Mouse (Mus musculus): ENCODE measurements around the gene Rgs7. TPM values are rescaled to one million over a fixed set of nuclear protein-coding genes. Genes with fewer than 3 reads are reported as not detected.

Gene Rgs7
- polyA plus RNA-seq, 1 experiment from 2014 or later: 1.8 TPM

DNA sequence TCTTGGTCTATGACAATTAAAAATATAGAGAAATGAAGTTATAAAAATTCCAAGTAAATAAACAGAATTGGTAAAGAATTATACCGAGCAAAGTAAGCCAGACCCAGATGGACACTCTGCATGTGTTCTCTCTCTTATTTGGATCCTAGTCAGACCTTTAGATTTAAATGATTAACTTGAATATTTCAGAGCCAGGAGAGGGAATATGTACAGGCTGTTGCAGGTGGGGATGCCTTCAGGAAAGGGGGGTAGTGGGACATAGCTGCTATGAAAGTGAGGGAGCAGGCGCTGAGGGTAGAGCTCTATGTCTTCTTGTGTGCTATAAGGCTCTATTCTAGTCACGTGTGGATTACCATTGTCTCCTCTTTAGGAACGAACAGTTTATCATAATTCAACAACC, 296.5 kb downstream of the Rgs7 start:
- Histone ChIP-seq H3K4me2 (replicated peaks) (no peak overlapping the region), H3K27me3 (replicated peaks) (no peaks in the 10 kb centered on the region), H3K4me3 (replicated peaks) (no peak overlapping the region), H3K4me1 (replicated peaks) (no peaks in the 10 kb centered on the region), H3K9ac (no peak overlapping the region), H3K27ac (no peak overlapping the region), H3K36me3 (no peaks in the 10 kb centered on the region), H3K9me3 (no peaks in the 10 kb centered on the region)
- WGBS: 82% methylated on average over 4 of the region's 4 CpGs
- ATAC-seq: no peak

DNA sequence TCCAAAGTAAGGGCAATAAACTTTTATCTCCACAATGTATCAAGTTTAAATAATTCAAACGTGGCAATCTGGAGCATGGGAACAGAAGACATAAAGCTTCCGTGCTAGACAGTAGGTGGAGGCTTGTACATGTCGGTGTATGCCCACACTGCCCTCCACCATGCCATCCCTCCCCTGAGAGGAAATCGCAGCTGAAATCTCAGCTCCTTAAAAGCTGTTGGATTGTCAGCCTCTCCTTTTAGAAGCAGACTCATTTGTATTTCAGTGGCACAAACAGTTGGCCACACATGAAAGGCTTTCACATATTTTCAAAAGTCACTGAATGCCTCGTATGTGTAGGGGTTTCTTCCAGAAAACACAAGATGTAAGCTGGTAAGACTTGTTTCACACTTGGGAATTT, 304.1 kb downstream of the Rgs7 start:
- no peak for ATAC-seq
- Histone ChIP-seq H3K4me1 (replicated peaks) (no peaks in the 10 kb centered on the region), H3K27ac (no peak overlapping the region), H3K9ac (no peak overlapping the region), H3K4me2 (replicated peaks) (no peak overlapping the region), H3K9me3 (no peaks in the 10 kb centered on the region), H3K27me3 (replicated peaks) (no peaks in the 10 kb centered on the region), H3K36me3 (no peaks in the 10 kb centered on the region), H3K4me3 (replicated peaks) (no peak overlapping the region)
- 74% methylated on average over 5 of the region's 5 CpGs for WGBS

DNA sequence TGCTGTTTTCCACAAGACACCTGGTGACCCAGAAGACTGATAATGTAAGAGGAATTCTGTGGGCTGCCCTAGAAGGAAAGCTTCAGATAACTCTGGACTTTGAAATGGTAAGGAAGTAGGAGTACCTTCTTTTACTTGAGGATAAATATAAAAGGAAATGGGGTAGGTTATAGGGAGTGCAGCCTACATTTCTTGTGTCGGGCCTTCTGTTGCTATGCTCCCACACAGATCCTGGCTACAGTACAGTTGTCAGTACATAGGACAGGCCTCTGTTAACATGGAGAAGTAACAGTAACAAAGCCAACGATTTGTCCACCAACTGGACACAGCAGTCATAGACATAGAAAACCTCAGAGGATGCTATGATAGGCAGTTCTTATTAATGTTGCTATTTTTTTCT, 307.1 kb downstream of the Rgs7 start:
- no peak overlapping the region for H3K4me3 ChIP-seq (replicated peaks)
- no peaks in the 10 kb centered on the region for H3K4me1 ChIP-seq (replicated peaks)
- H3K27me3 ChIP-seq (replicated peaks): no peaks in the 10 kb centered on the region
- ATAC-seq: no peak
- 86% methylated on average over 2 of the region's 2 CpGs for WGBS
- H3K36me3 ChIP-seq: no peaks in the 10 kb centered on the region
- H3K9ac ChIP-seq: no peak overlapping the region
- no peak overlapping the region for H3K4me2 ChIP-seq (replicated peaks)
- no peak overlapping the region for H3K27ac ChIP-seq
- no peaks in the 10 kb centered on the region for H3K9me3 ChIP-seq

DNA sequence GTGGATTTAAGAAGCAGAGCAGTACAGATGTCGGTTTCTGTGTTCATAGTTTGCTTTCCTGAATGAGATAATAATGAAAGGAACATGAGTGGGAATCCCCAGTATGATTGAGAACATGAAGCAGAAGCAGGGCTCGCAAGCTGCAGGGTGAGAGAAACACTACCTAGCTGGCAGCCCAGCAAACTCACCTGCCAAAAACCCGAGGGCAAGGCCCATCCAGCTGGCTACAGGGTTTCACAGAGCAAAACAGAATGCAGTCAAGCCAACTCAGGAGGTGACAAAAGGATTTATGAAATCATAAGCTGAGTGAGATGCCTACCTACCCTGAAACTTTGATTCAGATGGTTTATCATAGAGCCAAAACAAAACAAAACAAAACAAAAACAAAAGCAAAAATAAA, 307.6 kb downstream of the Rgs7 start:
- 76% methylated on average over 3 of the region's 3 CpGs for WGBS
- Histone ChIP-seq H3K27me3 (replicated peaks) (no peaks in the 10 kb centered on the region), H3K36me3 (no peaks in the 10 kb centered on the region), H3K27ac (no peak overlapping the region), H3K4me3 (replicated peaks) (no peak overlapping the region), H3K4me2 (replicated peaks) (no peak overlapping the region), H3K9ac (no peak overlapping the region), H3K9me3 (no peaks in the 10 kb centered on the region), H3K4me1 (replicated peaks) (no peaks in the 10 kb centered on the region)
- no peak for ATAC-seq

DNA sequence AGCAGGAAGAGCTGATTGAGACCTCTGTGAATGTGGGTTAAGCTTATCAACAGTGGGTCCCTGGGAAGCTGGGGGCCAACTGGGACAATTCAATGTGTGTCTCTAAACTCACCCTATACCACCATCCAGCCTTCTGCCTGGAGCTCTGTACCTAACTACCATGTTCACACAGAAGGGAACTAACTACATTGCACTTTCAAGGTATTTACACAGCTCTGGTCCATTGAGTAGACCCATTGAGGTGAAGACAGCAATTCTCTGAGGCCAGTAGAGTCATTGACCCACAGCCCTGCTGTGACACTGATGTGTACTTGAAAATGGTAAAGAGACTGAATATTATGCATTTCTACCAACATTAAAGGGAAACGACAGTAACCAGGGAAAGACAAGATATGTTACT, 313.6 kb downstream of the Rgs7 start:
- no peak for ATAC-seq
- H3K4me3 ChIP-seq (replicated peaks): no peak overlapping the region
- WGBS: 82% methylated on average over 1 of the region's 1 CpGs
- H3K9ac ChIP-seq: no peak overlapping the region
- H3K27ac ChIP-seq: no peak overlapping the region
- no peaks in the 10 kb centered on the region for H3K27me3 ChIP-seq (replicated peaks)
- H3K4me1 ChIP-seq (replicated peaks): no peaks in the 10 kb centered on the region
- no peaks in the 10 kb centered on the region for H3K9me3 ChIP-seq
- H3K36me3 ChIP-seq: no peaks in the 10 kb centered on the region
- H3K4me2 ChIP-seq (replicated peaks): no peak overlapping the region

DNA sequence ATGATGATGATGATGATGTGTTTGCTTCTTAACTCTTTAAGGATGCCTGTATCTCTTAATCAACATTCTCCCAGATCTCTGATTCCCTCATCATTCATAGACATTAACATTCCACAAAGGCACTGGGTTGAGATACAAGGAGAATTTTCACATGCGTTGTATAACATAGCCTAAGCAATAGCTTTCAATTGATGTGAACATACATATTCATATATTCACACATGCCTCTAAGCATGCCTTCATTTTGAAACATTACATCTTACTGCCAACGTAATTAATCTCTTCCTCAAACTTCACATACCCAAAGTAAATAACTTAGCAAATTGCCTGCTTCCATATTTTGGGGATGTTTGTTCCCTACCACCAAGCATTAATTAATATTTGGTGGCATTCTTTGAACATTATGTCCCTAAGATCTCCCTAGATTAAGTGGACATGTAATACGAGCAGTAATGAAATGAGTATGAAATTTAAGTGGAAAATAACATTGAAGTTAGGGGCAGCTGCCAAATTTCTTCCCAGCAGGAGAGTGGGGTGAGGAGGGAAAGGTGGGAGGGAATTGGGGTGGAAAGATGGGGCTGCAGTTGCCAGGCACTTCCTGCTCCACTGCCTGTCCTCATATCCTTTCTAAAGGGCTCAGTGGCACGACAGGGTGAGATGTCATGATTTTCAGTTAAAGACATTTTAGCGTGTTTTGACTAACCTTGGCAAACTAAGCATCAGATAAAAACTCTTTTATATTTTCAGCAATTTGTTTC, 317.2 kb downstream of the Rgs7 start:
- no peaks in the 10 kb centered on the region for H3K36me3 ChIP-seq
- WGBS: 67% methylated on average over 5 of the region's 5 CpGs
- H3K27me3 ChIP-seq (replicated peaks): no peaks in the 10 kb centered on the region
- H3K4me3 ChIP-seq (replicated peaks): no peak overlapping the region
- H3K4me2 ChIP-seq (replicated peaks): no peak overlapping the region
- no peaks in the 10 kb centered on the region for H3K4me1 ChIP-seq (replicated peaks)
- no peak for ATAC-seq
- H3K27ac ChIP-seq: no peak overlapping the region
- no peaks in the 10 kb centered on the region for H3K9me3 ChIP-seq
- no peak overlapping the region for H3K9ac ChIP-seq

DNA sequence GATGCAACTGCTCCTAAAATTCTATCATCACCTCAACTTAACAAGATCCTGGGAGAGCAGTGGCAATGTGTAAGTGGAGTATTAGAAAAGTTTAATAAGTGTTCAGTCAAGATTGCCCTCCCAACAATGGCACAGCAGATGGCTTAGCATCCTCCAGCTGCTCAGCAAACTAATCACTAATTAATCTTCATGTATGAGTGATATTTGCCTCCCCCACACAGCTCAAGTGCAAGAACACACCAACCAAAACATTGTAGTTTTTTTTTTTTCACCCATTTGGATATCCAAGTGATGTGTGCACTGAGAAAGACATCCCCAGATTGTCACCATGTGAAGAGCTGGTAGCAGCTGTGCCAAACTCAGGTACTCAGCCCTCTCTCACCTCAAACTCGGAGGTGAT, 336.8 kb downstream of the Rgs7 start:
- no peak overlapping the region for H3K4me2 ChIP-seq (replicated peaks)
- no peak overlapping the region for H3K4me3 ChIP-seq (replicated peaks)
- H3K27ac ChIP-seq: no peak overlapping the region
- no peaks in the 10 kb centered on the region for H3K36me3 ChIP-seq
- no peaks in the 10 kb centered on the region for H3K4me1 ChIP-seq (replicated peaks)
- no peaks in the 10 kb centered on the region for H3K9me3 ChIP-seq
- no peak overlapping the region for H3K9ac ChIP-seq
- 87% methylated on average over 1 of the region's 1 CpGs for WGBS
- no peak for ATAC-seq
- no peaks in the 10 kb centered on the region for H3K27me3 ChIP-seq (replicated peaks)

DNA sequence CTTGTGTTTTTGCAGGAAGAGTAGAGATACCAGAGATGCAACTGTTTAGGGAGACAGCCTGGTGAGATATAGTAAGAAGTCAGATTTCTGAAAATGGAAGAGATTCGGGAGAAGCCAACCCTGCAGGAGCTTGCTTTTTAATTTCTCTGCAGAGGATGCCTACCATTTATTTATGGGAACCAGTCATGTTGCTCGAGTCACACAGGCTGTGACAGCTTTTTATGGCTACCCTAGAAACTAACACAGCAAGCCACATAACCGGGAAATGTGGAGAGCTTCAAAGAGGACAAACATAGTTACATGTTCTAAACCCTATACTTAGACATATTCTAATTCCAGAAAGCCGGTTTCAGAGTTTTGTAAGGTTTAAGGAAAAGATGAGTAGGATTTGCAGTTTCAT, 349.2 kb downstream of the Rgs7 start:
- no peak overlapping the region for H3K27ac ChIP-seq
- H3K36me3 ChIP-seq: no peaks in the 10 kb centered on the region
- 84% methylated on average over 4 of the region's 4 CpGs for WGBS
- ATAC-seq: no peak
- no peaks in the 10 kb centered on the region for H3K9me3 ChIP-seq
- no peak overlapping the region for H3K4me3 ChIP-seq (replicated peaks)
- no peaks in the 10 kb centered on the region for H3K4me1 ChIP-seq (replicated peaks)
- H3K27me3 ChIP-seq (replicated peaks): no peaks in the 10 kb centered on the region
- H3K9ac ChIP-seq: no peak overlapping the region
- H3K4me2 ChIP-seq (replicated peaks): no peak overlapping the region

DNA sequence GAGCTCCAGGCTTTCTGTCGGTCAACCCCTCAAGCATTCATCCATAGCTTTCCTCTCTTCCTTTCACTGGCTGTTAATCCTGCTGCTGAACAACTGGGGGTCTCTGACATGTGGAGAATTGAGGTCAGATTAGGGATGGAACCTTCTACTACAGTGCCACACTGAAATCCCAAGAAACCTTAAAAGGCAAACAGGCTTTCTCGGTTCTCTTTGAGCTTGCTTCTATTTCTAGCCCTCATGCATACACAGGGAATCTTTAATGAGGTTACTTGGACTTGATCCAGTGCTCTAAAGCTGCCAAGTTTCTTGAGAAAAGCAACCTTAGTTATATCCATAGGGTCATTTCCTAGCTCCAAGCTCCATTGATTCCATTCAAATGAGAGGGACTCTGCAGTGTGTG, 363.8 kb downstream of the Rgs7 start:
- Histone ChIP-seq H3K36me3 (no peaks in the 10 kb centered on the region), H3K4me3 (replicated peaks) (no peak overlapping the region), H3K9ac (no peak overlapping the region), H3K4me2 (replicated peaks) (no peak overlapping the region), H3K27me3 (replicated peaks) (no peaks in the 10 kb centered on the region), H3K9me3 (no peaks in the 10 kb centered on the region), H3K4me1 (replicated peaks) (no peaks in the 10 kb centered on the region), H3K27ac (no peak overlapping the region)
- WGBS: 36% methylated on average over 2 of the region's 2 CpGs
- no peak for ATAC-seq

DNA sequence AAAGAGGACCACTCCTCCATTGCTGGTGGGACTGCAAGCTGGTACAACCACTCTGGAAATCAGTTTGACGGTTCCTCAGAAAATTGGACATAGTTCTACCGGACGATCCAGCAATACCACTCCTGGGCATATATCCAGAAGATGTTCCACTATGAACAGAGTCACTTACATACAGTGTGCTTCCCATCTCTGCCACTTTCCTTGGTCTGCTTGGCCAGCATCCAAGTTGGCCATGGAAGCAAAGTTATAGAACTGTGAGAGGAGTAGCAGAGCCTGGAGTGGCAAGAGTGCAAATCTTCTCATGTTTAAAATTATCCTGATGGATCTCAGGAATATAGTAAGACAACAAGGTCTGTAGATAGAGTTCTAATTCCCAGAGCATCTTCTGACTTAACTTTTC, 367.9 kb downstream of the Rgs7 start:
- ATAC-seq: no peak

DNA sequence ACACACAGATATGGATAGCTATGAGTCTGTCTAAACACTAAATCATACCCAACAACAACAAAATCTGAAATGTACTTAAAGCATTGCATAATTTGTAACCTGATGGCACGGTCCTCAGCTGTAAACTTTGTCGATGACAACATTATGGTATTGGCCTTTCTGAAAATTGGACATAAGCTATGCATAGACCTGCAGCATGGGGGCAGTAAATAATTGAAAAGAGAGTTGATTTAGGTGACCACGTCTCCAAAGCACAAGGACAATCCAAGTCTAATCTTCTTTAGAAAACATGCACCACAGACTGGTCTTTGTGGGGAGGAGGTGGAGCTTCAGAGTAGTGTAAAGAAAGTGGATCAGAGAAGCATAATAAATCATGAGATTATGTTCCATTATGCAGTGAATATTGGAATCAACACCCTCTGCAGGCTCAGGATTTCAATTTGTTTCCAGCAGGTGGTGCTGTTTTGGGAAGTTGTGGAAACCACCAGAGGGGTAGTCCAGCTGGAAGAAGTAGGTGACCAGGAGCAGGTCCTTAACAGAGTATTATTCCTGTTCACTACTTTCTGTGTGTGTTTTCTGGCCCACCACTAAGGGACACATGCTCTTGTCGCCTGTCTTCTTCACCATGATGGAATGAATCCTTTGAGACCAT, 373.3 kb downstream of the Rgs7 start:
- Histone ChIP-seq H3K27me3 (replicated peaks) (no peaks in the 10 kb centered on the region), H3K4me2 (replicated peaks) (no peak overlapping the region), H3K4me1 (replicated peaks) (no peaks in the 10 kb centered on the region), H3K27ac (no peak overlapping the region), H3K36me3 (no peaks in the 10 kb centered on the region), H3K9ac (no peak overlapping the region), H3K9me3 (no peaks in the 10 kb centered on the region), H3K4me3 (replicated peaks) (no peak overlapping the region)
- WGBS: 67% methylated on average over 4 of the region's 4 CpGs
- ATAC-seq: no peak

More for the DNA sequence above, 367.9 kb downstream of the Rgs7 start:
- Histone ChIP-seq H3K9me3 (no peaks in the 10 kb centered on the region), H3K4me1 (replicated peaks) (no peaks in the 10 kb centered on the region), H3K27me3 (replicated peaks) (no peaks in the 10 kb centered on the region), H3K36me3 (no peaks in the 10 kb centered on the region), H3K9ac (no peak overlapping the region), H3K27ac (no peak overlapping the region), H3K4me2 (replicated peaks) (no peak overlapping the region), H3K4me3 (replicated peaks) (no peak overlapping the region)
- 91% methylated on average over 3 of the region's 3 CpGs for WGBS

DNA sequence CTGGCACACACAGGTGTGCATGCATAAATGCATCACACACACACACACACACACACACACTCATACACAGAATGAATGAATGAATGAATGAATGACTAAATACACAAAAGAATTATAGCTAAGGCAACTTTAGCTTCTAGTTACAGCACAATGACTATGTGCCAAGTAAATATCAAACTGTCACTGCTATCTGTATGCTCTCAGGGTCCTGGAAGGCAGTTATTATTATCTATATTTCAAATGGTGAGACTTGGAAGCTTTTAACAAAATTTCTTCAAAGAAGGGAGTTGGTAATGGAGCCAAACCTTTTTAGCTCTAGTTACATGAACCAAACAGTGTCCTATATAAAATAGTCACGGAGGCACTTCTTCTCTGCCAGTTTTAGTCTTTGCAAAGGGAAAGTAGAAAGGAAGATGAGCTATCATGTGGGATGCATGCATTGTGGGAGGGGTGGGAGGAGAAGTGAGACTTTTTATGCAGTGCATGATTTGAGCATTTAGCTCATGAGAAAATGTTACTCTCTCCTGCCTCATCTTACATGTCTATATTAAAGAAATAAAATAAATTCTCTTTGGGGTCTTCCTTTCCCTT, 383.9 kb downstream of the Rgs7 start:
- WGBS: 87% methylated on average over 1 of the region's 1 CpGs
- H3K9me3 ChIP-seq: no peaks in the 10 kb centered on the region
- H3K4me3 ChIP-seq (replicated peaks): no peak overlapping the region
- H3K36me3 ChIP-seq: no peaks in the 10 kb centered on the region
- no peak overlapping the region for H3K9ac ChIP-seq
- no peaks in the 10 kb centered on the region for H3K4me1 ChIP-seq (replicated peaks)
- H3K27me3 ChIP-seq (replicated peaks): no peaks in the 10 kb centered on the region
- no peak overlapping the region for H3K4me2 ChIP-seq (replicated peaks)
- H3K27ac ChIP-seq: no peak overlapping the region
- ATAC-seq: no peak

DNA sequence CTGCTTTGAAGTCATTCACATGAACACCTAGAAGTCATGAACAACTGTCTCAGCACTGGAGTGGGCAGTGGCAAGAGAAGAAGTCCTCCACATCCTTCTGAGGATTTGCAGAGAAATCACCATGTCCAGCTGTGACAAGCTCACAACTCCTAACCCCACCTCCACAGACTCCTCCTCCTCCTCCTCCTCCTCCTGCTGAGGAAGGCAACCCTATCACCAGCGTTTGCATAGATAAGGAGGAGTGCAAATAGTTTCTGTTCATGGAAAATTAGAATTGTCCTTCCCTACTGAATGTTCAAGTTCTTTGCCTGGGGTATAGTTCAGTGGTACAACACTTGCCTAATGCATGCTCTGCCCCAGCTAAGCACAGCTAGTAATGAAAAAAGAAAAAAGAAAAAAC, 386.0 kb downstream of the Rgs7 start:
- no peak for ATAC-seq

More for the DNA sequence above, 386.0 kb downstream of the Rgs7 start:
- Histone ChIP-seq H3K9me3 (no peaks in the 10 kb centered on the region), H3K9ac (no peak overlapping the region), H3K4me1 (replicated peaks) (no peaks in the 10 kb centered on the region), H3K27ac (no peak overlapping the region), H3K27me3 (replicated peaks) (no peaks in the 10 kb centered on the region), H3K4me3 (replicated peaks) (no peak overlapping the region), H3K4me2 (replicated peaks) (no peak overlapping the region), H3K36me3 (no peaks in the 10 kb centered on the region)
- WGBS: 42% methylated on average over 1 of the region's 1 CpGs
